Mouse (Mus musculus) lung, postnatal 0 days (tissue): ENCODE results near the gene Grb10.

ENCODE experiments used
- CTCF ChIP-seq: IDR thresholded peaks from 2 replicates; pipeline ENCODE4 v1.5.1; 2016; ENCODE audit warnings: antibody characterized with exemption, mild to moderate bottlenecking
- EP300 ChIP-seq: IDR thresholded peaks from 2 replicates; pipeline ENCODE4 v1.6.1; 2016; ENCODE audit warnings: antibody characterized with exemption, mild to moderate bottlenecking, control low read depth

GRCm38 (mm10) chr11:11978611-11979197 lies 59.8 kb downstream of the Grb10 start:
- no peak for TF ChIP-seq CTCF
- TF ChIP-seq EP300 = no peak
